Mouse (Mus musculus) right cerebral cortex, postnatal 36 days (tissue): ENCODE results near the gene Clec12b.
A peak's percentile ranks its signal among the peaks of the same experiment; 100 is the strongest.

ENCODE experiments used
- DNase-seq, 2 experiments: peaks; one replicate each; pipeline ENCODE4 v3.0.0; 2022; ENCODE audit warnings: low spot score in 2 of 2, mixed read lengths in 1 of 2

Clec12b gene

DNA sequence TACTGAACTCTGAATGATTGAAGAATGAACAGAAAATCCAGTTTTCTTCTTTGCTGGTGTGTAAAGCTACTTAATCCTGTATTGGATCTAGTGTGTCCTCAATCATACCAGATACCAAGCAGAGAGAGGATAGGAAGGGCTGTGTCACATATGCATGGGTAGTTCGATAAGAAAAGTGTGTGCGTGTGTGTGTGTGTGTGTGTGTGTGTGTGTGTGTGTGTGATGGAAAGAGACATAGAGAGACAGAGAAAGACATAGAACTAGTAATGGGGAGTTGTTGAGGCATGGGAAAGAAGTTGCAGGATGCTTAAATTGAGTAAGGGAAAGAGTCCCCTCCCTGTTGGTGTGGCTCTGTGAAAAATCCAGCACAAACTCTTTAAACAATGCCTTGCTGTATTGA, at the start of gene Clec12b:
Clec12b (minus strand) TSS at position 101 of the 400 bp plus-strand sequence.
- no peak for DNase-seq

DNA sequence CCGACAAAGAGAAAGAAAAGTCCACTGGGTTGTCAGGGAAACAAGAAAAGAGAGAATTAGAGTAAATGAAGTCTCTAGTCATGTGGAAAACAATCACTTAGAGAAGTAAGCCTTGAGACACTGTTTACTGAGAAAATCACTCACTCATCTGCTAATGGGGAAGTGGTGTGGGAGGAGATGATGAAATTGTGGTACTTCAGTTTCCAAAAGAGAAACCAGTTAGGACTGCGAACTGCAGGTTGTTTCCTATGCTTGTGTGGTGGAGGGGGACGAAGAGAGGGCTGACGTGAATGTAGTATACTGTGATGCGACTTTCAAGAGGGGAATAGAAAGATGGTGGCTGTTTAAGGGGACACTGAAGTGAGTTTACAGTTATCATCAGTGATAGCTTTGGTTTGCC, 48.6 kb upstream of the Clec12b start:
- DNase-seq, result no peak

DNA sequence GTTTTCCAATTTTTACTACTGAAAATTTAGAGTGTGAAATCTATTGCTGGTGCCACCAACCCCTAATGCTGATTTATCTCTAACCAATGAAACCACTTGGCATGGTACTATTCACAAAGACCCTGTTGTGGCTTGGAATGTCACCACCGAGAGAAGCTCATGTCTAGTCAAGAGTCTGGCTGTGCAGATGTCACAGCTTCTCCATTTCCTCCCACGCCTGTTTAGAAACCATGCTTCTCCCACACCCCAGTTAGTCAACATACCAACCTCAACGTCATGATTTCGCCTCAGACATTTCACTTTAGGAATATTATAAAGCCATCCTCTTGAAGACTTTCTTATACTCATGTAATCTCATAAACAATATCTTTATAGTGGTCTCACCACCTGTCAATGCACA, 41.6 kb upstream of the Clec12b start:
- DNase-seq, result no peak

DNA sequence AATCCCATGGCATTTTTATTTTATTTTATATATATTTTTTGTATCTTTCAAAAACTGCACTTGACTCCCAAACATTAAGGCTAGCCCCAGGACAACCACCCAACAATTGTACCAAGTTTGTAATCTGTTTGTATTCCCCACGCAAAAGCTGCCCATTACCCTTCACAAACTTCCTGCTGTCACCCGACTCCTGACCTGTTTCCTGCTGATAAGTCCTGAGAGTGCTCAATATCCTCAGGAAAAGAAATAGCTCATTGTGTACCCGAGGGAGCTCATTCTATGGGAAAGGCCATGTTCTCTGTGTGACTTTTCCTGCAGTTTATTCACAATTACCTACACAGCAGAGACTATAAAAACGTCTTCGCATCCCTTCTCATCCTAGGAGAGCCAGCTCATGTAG, 40.1 kb upstream of the Clec12b start:
- DNase-seq, result no peak

DNA sequence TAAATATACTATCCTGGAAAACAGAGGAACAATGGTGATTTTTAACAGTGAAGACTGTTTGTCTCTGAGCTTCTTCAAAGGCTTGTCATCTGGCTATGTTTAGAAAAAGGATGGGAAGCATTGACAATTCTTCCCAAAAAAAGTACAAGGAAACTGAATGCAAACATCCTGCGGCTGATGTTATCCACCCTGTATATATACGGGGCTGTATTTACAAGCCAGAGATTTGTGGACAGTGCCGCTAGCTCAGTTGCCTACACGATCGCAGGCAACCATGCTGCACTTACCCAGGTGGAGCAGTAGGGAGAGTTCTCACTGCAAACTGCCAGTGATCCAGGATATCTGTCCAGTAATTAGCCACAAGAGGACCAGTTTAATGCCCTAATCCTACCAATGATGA, 39.5 kb upstream of the Clec12b start:
- no peak for DNase-seq

DNA sequence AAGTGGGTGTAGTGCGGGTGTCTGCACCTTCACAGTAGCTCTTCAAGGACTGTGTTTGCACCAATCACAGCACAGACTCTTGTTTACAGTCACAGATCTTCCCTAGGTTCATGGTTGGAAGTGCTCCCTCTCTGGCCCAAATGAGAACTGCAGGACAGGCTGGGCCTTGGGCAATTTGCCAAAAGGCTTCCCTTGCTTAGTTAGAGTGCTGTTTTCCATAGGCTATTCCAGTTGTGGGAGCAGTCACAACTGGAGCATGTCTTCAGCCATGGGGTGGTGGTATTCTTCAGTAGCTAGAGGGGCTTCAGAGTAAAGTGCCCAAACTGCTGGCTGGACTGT, 38.0 kb upstream of the Clec12b start:
- peak; percentile 12 to 22 for DNase-seq

DNA sequence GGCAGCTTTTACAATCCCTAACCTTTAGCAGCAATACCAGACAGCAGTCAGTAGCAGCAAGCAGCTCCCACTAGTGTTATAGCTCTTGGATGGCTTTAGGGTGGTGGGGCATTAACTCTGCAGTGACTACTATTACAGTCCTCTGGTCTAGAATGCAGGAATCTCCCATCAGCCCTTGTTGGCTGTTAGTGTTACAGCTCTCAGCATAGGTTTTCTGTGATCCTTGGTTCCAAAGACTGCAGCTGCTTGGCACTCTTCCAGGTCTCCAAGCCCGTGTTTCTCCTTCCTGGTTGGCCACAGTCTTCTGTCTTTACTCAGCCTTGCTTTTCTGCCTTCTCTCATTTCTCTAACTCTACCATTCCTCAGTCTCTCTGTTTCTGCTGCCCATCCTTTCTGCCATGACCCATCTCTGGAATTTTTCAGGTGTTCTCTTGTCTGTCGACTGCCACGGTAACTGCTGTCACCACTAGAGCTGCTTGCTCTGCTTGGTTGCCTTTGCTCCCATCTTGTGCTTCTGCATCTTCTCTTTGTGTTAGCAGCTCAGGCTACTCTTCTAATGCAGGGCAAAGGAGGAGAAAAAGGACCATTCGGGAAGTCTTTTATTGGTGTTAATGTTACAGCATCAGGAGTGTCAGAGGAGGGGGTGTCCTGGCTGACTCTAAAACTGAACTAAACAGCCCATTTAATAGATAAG, 37.5 kb upstream of the Clec12b start:
- DNase-seq, result no peak

DNA sequence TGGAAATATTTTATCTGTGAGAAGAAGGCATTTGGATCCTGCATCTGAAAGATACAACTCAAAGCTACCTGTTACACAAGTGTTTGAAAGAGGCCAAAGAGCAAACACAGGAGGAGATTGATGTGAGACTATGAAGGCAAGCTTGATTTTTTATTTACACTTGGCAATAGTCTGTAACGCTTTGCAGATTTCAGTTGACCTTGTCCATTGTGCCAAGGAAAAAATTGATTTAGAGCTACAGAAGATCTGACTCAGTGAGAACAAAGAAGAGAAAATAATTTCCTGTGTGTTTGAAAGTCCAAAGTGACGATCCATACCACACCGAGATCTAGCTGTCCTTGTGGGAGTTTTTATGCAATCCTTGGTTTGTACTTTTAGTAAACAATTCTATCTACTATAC, 36.6 kb upstream of the Clec12b start:
- no peak for DNase-seq

DNA sequence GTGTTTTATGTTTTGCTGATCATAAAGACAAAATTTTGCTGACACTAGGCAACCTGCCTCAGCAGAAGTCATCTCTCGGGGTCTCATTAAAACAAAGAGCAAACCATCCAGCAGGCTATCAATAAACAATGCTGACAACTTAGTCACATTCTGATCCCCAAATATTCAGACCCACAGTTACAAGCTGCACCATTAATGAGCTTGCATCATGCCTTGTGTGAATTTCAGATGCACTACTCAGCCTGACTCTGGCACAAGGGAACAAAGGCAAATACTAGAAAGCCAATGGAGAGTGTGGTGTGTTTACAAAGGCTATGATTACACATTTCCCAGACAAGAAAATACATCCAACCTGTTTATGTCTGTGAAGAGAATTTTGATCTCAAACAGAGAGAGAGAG, 28.5 kb upstream of the Clec12b start:
- DNase-seq, result no peak

DNA sequence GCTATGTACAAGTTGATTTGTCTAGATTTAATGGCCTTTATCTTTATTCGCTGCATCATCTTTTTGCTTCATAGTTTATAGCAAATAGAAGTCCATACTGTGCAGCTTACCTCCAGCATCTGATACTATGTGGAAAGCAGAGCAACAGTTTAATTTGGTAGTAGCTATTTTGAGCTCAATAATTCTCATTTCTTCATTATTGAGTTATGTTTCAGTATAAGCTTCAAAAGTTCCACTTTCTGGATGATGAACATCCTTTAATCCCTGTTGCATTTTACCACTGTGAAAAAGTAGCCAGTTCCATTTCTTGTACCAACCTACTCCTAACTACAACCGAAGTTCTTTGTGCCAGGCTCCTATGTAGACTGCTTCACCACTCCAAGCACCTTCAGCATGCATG, 22.9 kb upstream of the Clec12b start, which contains the start of gene Clec9a:
Clec9a (plus strand) TSS at position 301 of the 400 bp plus-strand sequence.
- DNase-seq, result no peak

DNA sequence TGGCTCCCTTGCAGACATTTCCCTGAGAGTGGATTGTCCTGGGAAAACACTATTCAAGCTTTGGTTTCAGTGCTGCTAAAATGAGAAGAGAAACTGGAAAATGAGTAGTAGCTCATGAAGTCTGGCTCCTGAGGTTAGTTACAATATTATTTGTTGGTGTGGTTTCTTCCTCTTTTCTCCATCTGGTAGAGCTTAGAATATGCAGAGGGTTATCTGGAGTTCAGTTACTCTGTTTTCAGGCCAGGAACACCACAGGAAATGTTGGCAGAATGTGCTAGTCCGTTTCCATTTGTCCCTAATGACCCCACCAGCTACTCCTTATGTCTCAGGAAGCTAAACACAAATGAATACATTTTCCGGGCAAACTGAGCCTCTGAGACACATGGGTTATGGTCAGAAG, 21.6 kb upstream of the Clec12b start:
- no peak for DNase-seq

DNA sequence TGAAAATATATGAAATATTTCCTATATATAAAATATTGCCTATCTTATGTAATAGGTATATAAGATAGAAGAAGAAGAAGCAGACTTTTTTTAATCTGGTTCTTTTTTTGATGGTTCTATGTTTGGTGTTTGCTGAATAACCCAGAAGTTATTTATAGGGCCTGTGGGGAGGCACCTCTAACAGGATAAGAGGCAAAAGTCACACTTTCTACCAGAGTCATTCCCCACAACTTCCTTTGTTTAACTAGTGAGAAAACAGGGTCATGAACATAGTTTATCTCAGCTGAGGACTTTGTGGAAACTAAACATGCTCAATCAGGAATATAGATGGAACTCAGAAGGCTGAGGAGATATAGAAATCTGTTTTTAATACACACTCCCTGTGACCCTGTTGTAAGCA, 20.3 kb upstream of the Clec12b start:
- no peak for DNase-seq

DNA sequence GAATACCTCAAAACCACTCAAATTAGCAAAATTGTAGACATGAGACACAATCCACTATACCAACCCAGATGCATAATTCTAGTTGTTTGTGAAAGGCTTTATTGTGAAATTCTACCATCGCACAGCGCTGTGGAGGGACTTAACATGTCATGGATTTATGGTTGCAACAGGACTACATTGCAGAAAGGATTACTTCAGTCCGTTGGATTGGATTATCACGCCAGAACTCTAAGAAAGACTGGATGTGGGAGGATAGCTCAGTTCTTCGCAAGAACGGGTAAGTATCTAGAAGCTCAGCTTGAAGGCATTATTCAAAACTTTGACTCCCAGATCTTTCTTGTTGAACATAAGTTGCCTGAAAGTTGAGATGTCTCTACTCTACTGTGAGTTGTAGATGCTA, 17.7 kb upstream of the Clec12b start:
- DNase-seq, result no peak

DNA sequence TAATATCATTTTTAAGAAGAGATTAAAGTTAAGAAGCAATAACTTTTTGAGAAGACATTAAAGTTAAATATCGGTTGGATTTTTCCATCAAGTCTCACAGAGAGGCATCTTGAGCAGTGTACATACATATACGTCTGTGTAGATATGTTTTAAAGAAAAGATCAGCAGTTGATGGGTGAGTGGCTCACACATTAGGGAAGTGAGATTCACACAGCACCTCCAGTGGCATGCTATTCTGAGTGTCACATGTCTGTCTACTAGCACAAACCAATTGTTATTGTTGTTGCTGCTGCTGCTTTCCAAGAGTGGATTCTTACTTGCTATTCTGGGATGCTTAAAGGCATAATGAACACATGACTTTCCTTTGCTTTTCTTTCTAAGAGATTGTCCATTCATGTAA, 16.7 kb upstream of the Clec12b start:
- no peak for DNase-seq

DNA sequence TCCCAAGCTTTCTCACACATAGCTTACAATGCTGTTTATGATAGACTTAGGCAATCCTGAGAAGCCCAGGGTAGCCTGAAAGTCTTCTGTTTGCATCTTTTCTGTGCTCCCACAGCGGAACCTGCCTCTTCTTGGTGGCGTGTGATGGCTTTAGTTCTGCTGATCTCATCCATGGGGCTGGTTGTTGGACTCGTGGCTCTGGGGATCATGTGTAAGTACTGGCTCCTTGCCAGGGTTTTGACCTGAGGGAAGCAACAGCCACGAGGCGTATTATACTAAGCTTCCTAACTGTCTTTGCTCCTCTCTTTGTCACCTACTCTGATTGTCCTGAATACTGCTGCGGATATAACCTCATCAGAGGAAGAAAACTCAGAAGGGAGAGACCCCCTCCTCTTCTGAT, 14.3 kb upstream of the Clec12b start:
- DNase-seq, result no peak

DNA sequence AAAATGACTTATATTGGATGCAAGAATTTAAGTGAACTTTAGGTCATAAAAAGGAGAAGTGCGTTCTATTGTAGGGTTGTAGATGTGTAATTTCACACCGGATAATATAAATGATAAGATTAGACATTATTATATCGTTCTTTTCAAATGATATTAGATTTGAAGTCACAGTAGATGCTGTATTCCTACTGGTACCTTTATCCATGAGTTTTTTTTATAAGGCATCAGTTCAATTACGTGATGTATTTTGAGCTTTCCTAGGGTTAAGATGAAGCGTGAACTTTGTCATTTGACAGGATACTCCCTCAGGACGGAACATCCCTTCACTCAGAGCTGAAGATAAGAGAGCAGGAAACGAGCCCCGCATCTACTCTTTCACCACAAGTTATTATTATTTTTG, 11.3 kb upstream of the Clec12b start, which contains the start of gene Clec1b:
Clec1b (plus strand) TSS at position 301 of the 400 bp plus-strand sequence.
- no peak for DNase-seq

DNA sequence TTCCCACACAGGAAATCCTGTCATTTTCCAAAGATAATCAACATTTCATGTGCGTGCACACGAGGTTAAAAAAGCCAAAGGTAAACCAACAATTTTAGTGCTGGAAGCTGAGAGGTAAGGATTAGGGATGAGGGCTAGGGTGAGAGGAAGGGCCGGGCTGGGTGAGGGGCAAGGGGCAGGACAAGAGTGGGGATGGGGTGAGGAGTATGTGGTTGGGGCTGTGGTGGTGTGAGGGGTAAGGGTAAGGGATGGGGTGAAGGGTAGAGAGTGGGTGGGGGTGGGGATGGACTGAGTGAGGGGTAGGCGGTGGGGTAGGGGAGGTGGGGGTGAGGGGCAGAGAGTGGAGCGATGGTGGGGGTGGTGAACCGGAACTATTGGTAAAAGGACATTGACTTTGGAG, 8.1 kb upstream of the Clec12b start:
- no peak for DNase-seq

DNA sequence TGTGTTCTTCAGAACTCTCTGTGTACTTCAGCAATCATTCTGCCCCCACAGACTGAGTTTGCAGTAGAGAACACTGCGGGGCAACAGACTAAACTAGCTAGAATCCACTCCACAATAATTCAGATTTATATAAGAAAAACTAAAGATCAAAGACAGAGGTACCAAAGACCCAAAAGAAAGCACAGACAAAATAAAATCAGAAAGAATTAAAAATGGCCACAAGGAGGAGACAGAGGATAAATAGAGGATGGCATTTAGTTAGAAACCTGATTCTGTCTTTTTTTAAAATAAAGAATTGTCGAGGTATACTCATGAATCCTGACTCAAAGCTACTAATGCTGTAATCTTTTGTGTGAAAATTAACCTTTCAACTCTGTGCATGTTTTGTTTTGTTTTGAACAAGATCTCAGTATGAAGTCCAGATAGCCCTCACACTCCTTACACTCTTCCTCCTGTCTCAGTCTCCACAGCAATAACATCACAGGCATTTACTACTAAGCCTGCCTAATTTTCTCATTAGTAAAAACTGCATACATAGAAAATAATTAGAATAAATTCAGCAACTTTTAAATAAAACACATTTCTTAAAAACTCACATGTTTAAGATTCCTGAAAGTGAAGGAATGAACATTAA, 7.5 kb upstream of the Clec12b start:
- DNase-seq, result no peak

DNA sequence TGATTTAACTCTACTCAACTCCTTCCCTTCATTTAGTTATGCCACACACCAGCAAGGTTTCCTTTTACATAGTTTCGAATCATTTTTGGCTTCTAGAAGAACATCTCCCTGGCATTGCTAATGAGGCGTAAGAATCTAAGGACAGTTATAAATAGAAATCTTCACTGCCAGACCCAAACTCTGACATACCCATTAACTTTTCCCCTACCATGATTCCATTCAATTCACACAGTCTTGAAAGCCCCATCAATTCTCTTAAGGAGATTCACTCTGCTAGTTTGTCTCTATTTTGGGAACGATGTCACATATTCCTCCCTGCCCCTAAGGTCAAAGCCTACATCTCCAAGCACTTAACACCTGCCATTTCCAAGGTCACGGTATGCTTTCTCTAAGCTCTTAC, 674 bp downstream of the Clec12b start:
- DNase-seq, result no peak

DNA sequence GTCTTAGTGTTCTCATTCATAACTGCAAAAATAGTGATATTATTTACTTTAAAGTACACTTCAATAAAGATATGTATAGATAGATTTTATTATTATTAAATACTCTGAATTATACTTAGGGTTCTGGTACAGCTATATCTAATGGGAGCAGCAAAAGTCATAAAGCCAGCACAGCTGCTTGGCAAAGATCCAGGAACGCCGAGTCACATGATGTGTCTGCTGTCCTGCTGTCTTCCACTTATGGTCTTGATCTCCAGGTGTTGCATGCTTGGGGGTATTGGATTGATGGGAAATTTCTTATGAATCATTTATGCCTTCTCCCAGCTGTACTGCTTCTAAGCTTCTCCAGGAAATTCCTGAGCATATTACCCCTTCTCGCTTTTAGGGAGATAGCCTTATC, 2.2 kb downstream of the Clec12b start:
- DNase-seq, result no peak

DNA sequence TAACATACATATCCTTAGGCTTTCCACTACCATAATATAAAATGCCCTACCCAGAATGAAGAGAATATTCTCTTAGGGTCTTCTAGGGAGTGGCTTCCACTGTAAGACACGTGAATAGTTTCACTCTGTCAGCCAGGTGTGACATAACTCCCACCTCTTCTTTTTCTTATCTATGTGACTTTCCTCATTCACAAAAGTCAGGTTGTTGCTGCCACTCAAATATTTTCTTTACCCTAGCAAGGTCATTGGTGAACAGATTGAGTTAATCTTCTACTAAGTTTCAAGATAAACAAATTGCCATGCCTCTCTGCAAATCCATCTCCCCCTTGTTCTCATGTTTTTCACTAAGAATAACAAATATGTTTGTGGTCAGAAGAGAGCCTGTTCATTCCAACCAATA, 3.9 kb downstream of the Clec12b start:
- DNase-seq, result no peak

DNA sequence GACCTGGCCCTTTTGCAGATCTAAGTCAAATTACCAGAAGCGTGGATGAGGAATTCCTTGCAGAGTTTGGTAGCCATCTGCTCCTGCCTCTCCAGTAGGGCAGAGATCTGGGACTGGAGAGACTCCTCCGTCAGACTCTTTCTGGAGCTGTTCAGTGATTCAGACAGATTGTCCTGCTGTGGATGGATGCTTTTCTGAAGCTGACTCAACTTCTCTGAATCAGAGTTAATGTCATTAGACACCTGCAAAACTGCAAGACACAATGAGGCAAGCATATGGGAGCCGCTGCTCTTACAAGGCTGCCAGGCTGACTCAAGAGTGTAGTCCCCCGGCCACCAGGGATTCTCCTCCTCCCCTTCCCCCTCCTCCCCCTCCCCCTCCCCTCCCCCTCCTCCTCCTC, 5.2 kb downstream of the Clec12b start:
- no peak for DNase-seq

DNA sequence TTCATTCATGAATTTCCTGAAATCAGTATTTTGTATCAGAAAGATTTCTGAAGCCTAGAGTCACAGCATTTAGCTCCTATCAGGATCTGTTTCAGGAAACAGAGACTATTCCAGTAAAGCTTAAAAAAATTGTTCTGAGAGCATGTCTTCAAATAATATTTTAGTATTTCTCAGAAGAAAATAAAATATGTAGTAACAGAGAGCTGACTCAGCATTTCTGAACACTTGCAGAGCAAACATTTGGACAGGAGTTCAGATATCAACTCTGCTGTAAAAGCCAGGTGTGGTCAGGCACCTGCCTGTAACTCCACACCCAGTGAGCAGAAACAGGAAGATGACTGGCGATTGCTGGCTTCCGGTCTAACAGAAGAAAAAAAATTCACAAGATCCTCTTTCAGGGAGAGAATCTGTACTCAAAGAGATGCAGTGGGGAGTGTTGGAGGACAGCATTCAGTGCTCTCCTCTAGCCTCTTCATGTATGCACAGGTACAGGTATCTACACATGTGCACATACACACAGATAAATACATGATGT, 10.7 kb downstream of the Clec12b start:
- DNase-seq, result no peak
